Mouse (Mus musculus) olfactory bulb, adult 2 months (tissue): ENCODE data around the gene Pou3f3.

Experiments used
- CTCF ChIP-seq: fragments of 200-500 bp; IDR thresholded peaks from 2 replicates; pipeline ENCODE4 v1.5.1; 2012; ENCODE audit warnings: low read depth, mild to moderate bottlenecking, low read length, moderate library complexity; ENCODE audit not compliant: insufficient read depth
- POLR2A ChIP-seq: fragments of 200-500 bp; IDR thresholded peaks from 2 replicates; pipeline ENCODE4 v1.6.1; 2012; ENCODE audit warnings: mild to moderate bottlenecking, low read depth, low read length, moderate library complexity; ENCODE audit not compliant: insufficient read depth

GRCm38 (mm10) chr1:42692221-42692620 is 3.3 kb upstream of the Pou3f3 start:
- TF ChIP-seq POLR2A (no peak), CTCF (no peak)
